Mouse (Mus musculus) gastrocnemius, postnatal 4 days (tissue): ENCODE measurements around the gene Uck1. TPM values are rescaled to one million over a fixed set of nuclear protein-coding genes. Genes with fewer than 3 reads are reported as not detected.

Experiments
- DNase-seq, 2 experiments: peaks; one replicate each; pipeline ENCODE4 v3.0.0; 2021 to 2022; ENCODE audit warnings: low spot score in 2 of 2, mixed read lengths in 2 of 2
- total RNA-seq, 2 experiments: library from RNA; stranded (reverse); gene quantifications; 2 replicates each; pipeline ENCODE4 v1.2.3; 2021

The Uck1 gene
- total RNA-seq, 2 experiments from 2014 or later, result 24.5 to 27.2 TPM

- no peak for DNase-seq
Observed at GRCm38 (mm10) chr2:32220969-32221368, 39.0 kb downstream of the Uck1 start.

- DNase-seq, result no peak
Observed at GRCm38 (mm10) chr2:32220021-32220420, 39.9 kb downstream of the Uck1 start.

GRCm38 (mm10) chr2:32219501-32219900, 40.5 kb downstream of the Uck1 start:
- DNase-seq, result no peak

GRCm38 (mm10) chr2:32218541-32219334, 41.2 kb downstream of the Uck1 start:
- no peak for DNase-seq

- no peak for DNase-seq
Observed at GRCm38 (mm10) chr2:32218113-32218512, 41.8 kb downstream of the Uck1 start.

- no peak for DNase-seq
Observed at GRCm38 (mm10) chr2:32217656-32218055, 42.3 kb downstream of the Uck1 start.

GRCm38 (mm10) chr2:32216506-32216905, 43.5 kb downstream of the Uck1 start:
- no peak for DNase-seq

- no peak for DNase-seq
Observed at GRCm38 (mm10) chr2:32215576-32215975, 44.4 kb downstream of the Uck1 start.

GRCm38 (mm10) chr2:32213000-32213399, 47.0 kb downstream of the Uck1 start:
- peak in 1 of 2 experiments; percentile 43 for DNase-seq

GRCm38 (mm10) chr2:32211689-32212088, 48.3 kb downstream of the Uck1 start:
- DNase-seq, result no peak

GRCm38 (mm10) chr2:32207682-32208081, 52.3 kb downstream of the Uck1 start:
- DNase-seq, result no peak

Other genes with a start within 250 kb of the Uck1 start
- gene Fam78a, start 175.3 kb downstream of the Uck1 start, total RNA-seq, result 10 to 100 TPM; 28.7 to 30.0 TPM
- 10 to 100 TPM; 71.5 to 76.7 TPM for gene Plpp7, start 164.6 kb downstream of the Uck1 start, total RNA-seq
- 100 to 1,000 TPM; 142 to 154 TPM for gene Prrc2b, start 109.1 kb downstream of the Uck1 start, total RNA-seq
- 10 to 100 TPM; 15.8 to 17.5 TPM for gene Pomt1, start 23.6 kb downstream of the Uck1 start, total RNA-seq
- 10 to 100 TPM; 91.5 to 93.0 TPM for gene Golga2, start 27.2 kb upstream of the Uck1 start, total RNA-seq
- gene Swi5, start 27.9 kb upstream of the Uck1 start, total RNA-seq, result 100 to 1,000 TPM; 160 to 162 TPM
- 10 to 100 TPM; 53.4 to 60.4 TPM for gene Ciz1, start 92.2 kb upstream of the Uck1 start, total RNA-seq
- 10 to 100 TPM; 36.5 to 38.7 TPM for gene Dnm1, start 93.2 kb upstream of the Uck1 start, total RNA-seq
- 10 to 100 TPM; 56.4 to 58.6 TPM for gene 1110008P14Rik, start 121.8 kb upstream of the Uck1 start, total RNA-seq
- gene Lcn2, start 128.1 kb upstream of the Uck1 start, total RNA-seq, result 1 to 10 TPM; 3.0 to 4.4 TPM
- 10 to 100 TPM; 35.1 to 41.4 TPM for gene Ptges2, start 135.7 kb upstream of the Uck1 start, total RNA-seq
- gene Naif1, start 190.3 kb upstream of the Uck1 start, total RNA-seq, result 1 to 10 TPM; 3.9 to 4.0 TPM
- gene Slc25a25, start 191.3 kb upstream of the Uck1 start, total RNA-seq, result 10 to 100 TPM; 14.0 to 25.1 TPM